Mouse (Mus musculus): Measurements from ENCODE around the gene Slc25a31.

- TF ChIP-seq POLR2A (IDR thresholded peaks at IDR 0.05; ENCODE audit: low read depth, low read length) = no peak
- no peak for TF ChIP-seq MAZ (IDR thresholded peaks at IDR 0.05; ENCODE audit: low read depth, low read length)
Observed at GRCm38 (mm10) chr3:40668889-40669288, 39.8 kb upstream of the Slc25a31 start.
